Mouse (Mus musculus) kidney, adult 2 months (tissue): ENCODE measurements at regions not wholly inside any gene's neighbourhood (a gene's known extent, or its start where the extent isn't known, plus 50 kb on each side); places are given as distances from the start of the nearest gene placed in this dataset.

Experiments used
- CTCF ChIP-seq: fragments of 200-500 bp; conservative IDR thresholded peaks from 2 replicates; pipeline ENCODE4 v1.5.1; 2011; ENCODE audit warnings: low read depth, mild to moderate bottlenecking, control low read depth, low read length, moderate library complexity, mixed read lengths; ENCODE audit not compliant: insufficient read depth, insufficient read length
- POLR2A ChIP-seq: fragments of 200-500 bp; IDR thresholded peaks from one replicate; pipeline ENCODE4 v1.6.1; 2011; ENCODE audit warnings: low read depth, low read length, control low read depth

- no peak for TF ChIP-seq POLR2A
- no peak for TF ChIP-seq CTCF
Observed at GRCm38 (mm10) chr3:34728282-34728681, 78.1 kb downstream of the Sox2 start.
